Mouse (Mus musculus): Measurements from ENCODE around the gene Cd200r3. TPM values are rescaled to one million over a fixed set of nuclear protein-coding genes. Genes with fewer than 3 reads are reported as not detected.

Cd200r3 gene
- not detected for total RNA-seq (2022)

GRCm38 (mm10) chr16:44943468-44943867 lies at the start of gene Cd200r3:
Gene Cd200r3 (plus strand): TSS chr16:44943678.
- DNase-seq (ENCODE audit: low spot score in 2 of 2): no peak

- DNase-seq (ENCODE audit: low spot score in 2 of 2): no peak
Observed at GRCm38 (mm10) chr16:44932016-44932415, 11.5 kb upstream of the Cd200r3 start.

- no peak for DNase-seq (ENCODE audit: low spot score in 2 of 2)
Observed at GRCm38 (mm10) chr16:44951360-44952114, 8.1 kb downstream of the Cd200r3 start.

GRCm38 (mm10) chr16:44962296-44962695 lies 18.8 kb downstream of the Cd200r3 start:
- no peak for DNase-seq (ENCODE audit: low spot score in 2 of 2)

GRCm38 (mm10) chr16:44962777-44963176 lies 19.3 kb downstream of the Cd200r3 start:
- DNase-seq (ENCODE audit: low spot score in 2 of 2): no peak

GRCm38 (mm10) chr16:44964526-44965374 lies 21.3 kb downstream of the Cd200r3 start:
- no peak for DNase-seq (ENCODE audit: low spot score in 2 of 2)

GRCm38 (mm10) chr16:44965428-44965827 lies 21.9 kb downstream of the Cd200r3 start:
- DNase-seq (ENCODE audit: low spot score in 2 of 2): no peak

- no peak for DNase-seq (ENCODE audit: low spot score in 2 of 2)
Observed at GRCm38 (mm10) chr16:44965890-44966289, 22.4 kb downstream of the Cd200r3 start.

GRCm38 (mm10) chr16:44966891-44967290 lies 23.4 kb downstream of the Cd200r3 start:
- DNase-seq (ENCODE audit: low spot score in 2 of 2): no peak

- DNase-seq (ENCODE audit: low spot score in 2 of 2): no peak
Observed at GRCm38 (mm10) chr16:44968113-44968512, 24.6 kb downstream of the Cd200r3 start.

GRCm38 (mm10) chr16:44970925-44971324 lies 27.4 kb downstream of the Cd200r3 start:
- DNase-seq (ENCODE audit: low spot score in 2 of 2): no peak

GRCm38 (mm10) chr16:44974042-44974441 lies 30.6 kb downstream of the Cd200r3 start:
- no peak for DNase-seq (ENCODE audit: low spot score in 2 of 2)

- DNase-seq (ENCODE audit: low spot score in 2 of 2): no peak
Observed at GRCm38 (mm10) chr16:44976081-44976480, 32.6 kb downstream of the Cd200r3 start.

GRCm38 (mm10) chr16:44976892-44977633 lies 33.6 kb downstream of the Cd200r3 start:
- no peak for DNase-seq (ENCODE audit: low spot score in 2 of 2)

- DNase-seq (ENCODE audit: low spot score in 2 of 2): no peak
Observed at GRCm38 (mm10) chr16:44978193-44978592, 34.7 kb downstream of the Cd200r3 start.

GRCm38 (mm10) chr16:44979355-44979896 lies 35.9 kb downstream of the Cd200r3 start:
- no peak for DNase-seq (ENCODE audit: low spot score in 2 of 2)

- DNase-seq (ENCODE audit: low spot score in 2 of 2): no peak
Observed at GRCm38 (mm10) chr16:44982972-44983371, 39.5 kb downstream of the Cd200r3 start.

GRCm38 (mm10) chr16:44983379-44984060 lies 40.0 kb downstream of the Cd200r3 start:
- no peak for DNase-seq (ENCODE audit: low spot score in 2 of 2)

GRCm38 (mm10) chr16:44984111-44984510 lies 40.6 kb downstream of the Cd200r3 start:
- no peak for DNase-seq (ENCODE audit: low spot score in 2 of 2)

- no peak for DNase-seq (ENCODE audit: low spot score in 2 of 2)
Observed at GRCm38 (mm10) chr16:44984925-44985324, 41.4 kb downstream of the Cd200r3 start.

GRCm38 (mm10) chr16:44986029-44986428 lies 42.6 kb downstream of the Cd200r3 start:
- DNase-seq (ENCODE audit: low spot score in 2 of 2): no peak

All from gastrocnemius, adult 8-10 months (tissue).